Mouse (Mus musculus): Measurements from ENCODE around the gene Patl1. TPM values are rescaled to one million over a fixed set of nuclear protein-coding genes. Genes with fewer than 3 reads are reported as not detected.

Gene Patl1
- polyA plus RNA-seq, 1 experiment from 2014 or later = 9.4 TPM

DNA sequence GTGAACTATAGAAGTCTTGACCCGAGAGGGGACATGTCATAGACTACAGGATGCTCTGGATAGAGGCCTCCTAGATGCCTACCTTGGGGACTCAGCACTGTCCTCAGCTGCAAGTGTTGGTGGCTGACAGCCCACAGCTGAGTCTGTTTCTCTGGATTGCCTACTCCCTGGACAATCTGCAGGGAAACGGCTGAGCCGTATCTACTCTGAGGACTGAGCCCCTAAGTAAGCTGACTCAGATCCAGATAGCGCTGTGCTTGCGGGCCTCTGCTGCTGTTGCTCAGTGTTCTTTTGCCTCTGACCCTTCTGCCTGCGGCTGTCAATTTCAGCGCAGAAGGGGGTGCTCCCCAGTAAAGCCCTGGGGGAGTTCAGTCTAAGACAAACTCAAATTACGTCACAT is 45.6 kb downstream of the Patl1 start:
- ATAC-seq (no peak), DNase-seq (ENCODE audit: low spot score) (no peak)
- H3K4me1 ChIP-seq (ENCODE audit: insufficient read depth, low read depth, low read length) = no peaks in the 10 kb centered on the region
- no peak overlapping the region for H3K4me2 ChIP-seq (replicated peaks; ENCODE audit: low read depth, low read length)
- 78% methylated on average over 8 of the region's 8 CpGs for WGBS
- H3K27ac ChIP-seq (ENCODE audit: low read length) = no peak overlapping the region
- no peak for TF ChIP-seq EP300 (IDR thresholded peaks at IDR 0.05)
- TF ChIP-seq CTCF (IDR thresholded peaks at IDR 0.05) = no peak
- H3K9ac ChIP-seq (replicated peaks; ENCODE audit: low read depth) = no peak overlapping the region
- no peaks in the 10 kb centered on the region for H3K36me3 ChIP-seq (ENCODE audit: insufficient read depth, low read length)
- H3K4me3 ChIP-seq (ENCODE audit: low read depth, low read length) = no peak overlapping the region
- H3K27me3 ChIP-seq (replicated peaks; ENCODE audit: insufficient read depth, low read length) = no peaks in the 10 kb centered on the region
- H3K9me3 ChIP-seq (ENCODE audit: low read length) = no peaks in the 10 kb centered on the region

DNA sequence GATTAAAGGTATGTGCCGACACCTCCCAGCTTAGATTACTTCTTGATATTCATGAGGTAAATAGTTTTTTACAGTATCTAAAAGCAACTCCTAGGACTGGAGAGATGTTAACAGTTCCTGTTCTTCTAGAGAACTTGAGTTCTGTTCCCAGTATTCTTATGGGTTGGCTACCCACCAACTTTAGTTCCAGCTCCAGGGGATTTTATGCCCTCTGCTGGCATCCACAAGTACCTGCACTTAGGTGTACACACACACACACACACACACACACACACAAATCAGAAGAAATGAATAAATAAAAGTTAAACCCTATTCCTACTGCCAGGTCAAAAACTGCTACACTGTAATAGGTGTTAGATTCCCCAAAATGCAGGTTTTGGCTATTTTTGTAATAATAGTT is 52.1 kb downstream of the Patl1 start:
- DNase-seq (ENCODE audit: low spot score) (no peak), ATAC-seq (no peak)
- no peak for TF ChIP-seq EP300 (IDR thresholded peaks at IDR 0.05)
- peak; percentile 45 for TF ChIP-seq CTCF (IDR thresholded peaks at IDR 0.05)
- Histone ChIP-seq H3K36me3 (ENCODE audit: insufficient read depth, low read length) (no peaks in the 10 kb centered on the region), H3K9ac (replicated peaks; ENCODE audit: low read depth) (no peak overlapping the region), H3K4me3 (ENCODE audit: low read depth, low read length) (no peak overlapping the region), H3K9me3 (ENCODE audit: low read length) (no peaks in the 10 kb centered on the region), H3K27me3 (replicated peaks; ENCODE audit: insufficient read depth, low read length) (no peaks in the 10 kb centered on the region), H3K4me2 (replicated peaks; ENCODE audit: low read depth, low read length) (no peak overlapping the region), H3K4me1 (ENCODE audit: insufficient read depth, low read depth, low read length) (peaks cover 11% of the 10 kb centered on the region; the same call in 1 of the 2 replicates), H3K27ac (ENCODE audit: low read length) (no peak overlapping the region)
- 100% methylated on average over 1 of the region's 1 CpGs for WGBS

DNA sequence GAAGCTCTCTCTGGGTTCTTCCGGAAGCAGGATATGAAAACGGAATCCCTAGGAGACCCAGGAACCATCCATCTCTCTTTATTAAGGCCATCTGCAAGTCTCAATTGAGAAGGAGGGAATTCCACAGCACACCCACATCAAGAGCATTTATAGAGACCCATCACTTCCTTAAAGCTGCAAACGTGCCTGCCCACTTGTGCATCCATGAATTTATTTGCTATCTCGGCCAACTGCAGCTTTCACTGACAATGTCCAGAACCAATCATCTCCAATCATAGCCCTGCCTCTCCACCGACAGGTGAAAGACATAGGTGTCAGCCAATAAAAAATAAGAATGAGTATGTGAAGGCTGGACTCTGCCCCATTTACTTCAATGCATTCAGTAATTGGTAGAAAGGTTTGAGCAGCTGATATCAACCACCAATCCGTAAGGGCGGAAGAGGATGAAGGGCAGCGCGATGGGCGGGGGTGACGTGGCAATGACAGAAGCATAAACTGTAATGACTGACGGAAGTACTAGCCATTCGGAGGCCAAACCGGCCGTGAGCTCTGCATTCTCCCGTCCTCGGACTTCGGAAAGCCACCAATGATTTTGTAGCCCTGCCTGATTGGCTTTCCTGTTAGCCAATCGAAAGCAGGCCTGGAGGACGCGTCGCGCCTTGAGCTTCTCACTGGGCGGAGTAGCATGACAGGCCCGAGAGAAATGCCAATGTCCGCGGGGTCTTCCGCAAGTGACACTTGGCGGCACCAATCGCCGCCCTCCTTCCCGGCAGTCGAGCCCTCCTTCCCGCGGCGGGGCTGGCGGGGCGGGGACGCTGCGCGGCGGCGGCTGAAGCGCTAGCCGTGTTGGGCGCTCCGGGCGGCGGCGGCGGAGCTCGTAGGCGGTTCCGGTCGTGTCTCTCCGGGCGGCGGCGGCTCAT is 53.1 kb downstream of the Patl1 start, which contains the start of gene Osbp:
Gene Osbp (plus strand): TSS at position 919 of the 920 bp plus-strand sequence.
- H3K4me1 ChIP-seq (ENCODE audit: insufficient read depth, low read depth, low read length) = peaks cover 11% of the 10 kb centered on the region; the same call in 1 of the 2 replicates
- peak within 1 kb of the TSS; percentile 94 for H3K4me2 ChIP-seq (replicated peaks; ENCODE audit: low read depth, low read length)
- TF ChIP-seq EP300 (IDR thresholded peaks at IDR 0.05) = peak; percentile 80
- no peak for TF ChIP-seq CTCF (IDR thresholded peaks at IDR 0.05)
- no peaks in the 10 kb centered on the region for H3K27me3 ChIP-seq (replicated peaks; ENCODE audit: insufficient read depth, low read length)
- peak; percentile 100 for DNase-seq (ENCODE audit: low spot score)
- no peaks in the 10 kb centered on the region for H3K9me3 ChIP-seq (ENCODE audit: low read length)
- H3K27ac ChIP-seq (ENCODE audit: low read length) = peak within 1 kb of the TSS; percentile 91
- H3K4me3 ChIP-seq (ENCODE audit: low read depth, low read length) = peak within 1 kb of the TSS; percentile 73
- peak within 1 kb of the TSS; percentile 77 for H3K9ac ChIP-seq (replicated peaks; ENCODE audit: low read depth)
- H3K36me3 ChIP-seq (ENCODE audit: insufficient read depth, low read length) = no peaks in the 10 kb centered on the region
- WGBS = under 1% methylated on average over 45 of the region's 59 CpGs
- peak; percentile 96 for ATAC-seq

DNA sequence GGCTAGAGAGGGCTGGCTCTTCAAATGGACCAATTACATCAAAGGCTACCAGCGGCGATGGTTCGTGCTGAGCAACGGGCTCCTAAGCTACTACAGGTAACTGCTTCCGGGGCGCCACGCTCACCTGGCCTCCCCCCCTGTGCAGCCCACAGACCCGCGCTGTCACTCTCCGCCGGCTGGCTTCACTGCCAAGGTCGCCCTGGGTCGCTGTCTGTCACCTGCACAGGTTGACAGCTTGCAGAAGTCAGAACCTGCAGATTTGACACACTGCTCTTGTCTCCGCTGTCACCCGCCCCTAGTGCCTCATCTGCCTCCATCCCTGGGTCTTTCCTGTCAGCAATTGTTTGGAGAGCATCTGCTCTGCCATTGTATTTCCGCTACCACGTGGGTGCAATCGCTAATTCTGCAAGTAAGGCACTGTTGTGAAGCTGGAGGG is 54.0 kb downstream of the Patl1 start:
- WGBS = 0% methylated on average over 15 of the region's 18 CpGs
- Histone ChIP-seq H3K27me3 (replicated peaks; ENCODE audit: insufficient read depth, low read length) (no peaks in the 10 kb centered on the region), H3K4me3 (ENCODE audit: low read depth, low read length) (peak overlapping the region; percentile 73), H3K9ac (replicated peaks; ENCODE audit: low read depth) (peak overlapping the region; percentile 77), H3K4me2 (replicated peaks; ENCODE audit: low read depth, low read length) (peak overlapping the region; percentile 94), H3K27ac (ENCODE audit: low read length) (peak overlapping the region; percentile 91), H3K9me3 (ENCODE audit: low read length) (no peaks in the 10 kb centered on the region), H3K36me3 (ENCODE audit: insufficient read depth, low read length) (peaks cover 7% of the 10 kb centered on the region; the same call in 1 of the 2 replicates), H3K4me1 (ENCODE audit: insufficient read depth, low read depth, low read length) (peaks cover 11% of the 10 kb centered on the region; the same call in 1 of the 2 replicates)
- peak; percentile 68 for DNase-seq (ENCODE audit: low spot score)
- TF ChIP-seq EP300 (IDR thresholded peaks at IDR 0.05) (no peak), CTCF (IDR thresholded peaks at IDR 0.05) (no peak)
- ATAC-seq = no peak

DNA sequence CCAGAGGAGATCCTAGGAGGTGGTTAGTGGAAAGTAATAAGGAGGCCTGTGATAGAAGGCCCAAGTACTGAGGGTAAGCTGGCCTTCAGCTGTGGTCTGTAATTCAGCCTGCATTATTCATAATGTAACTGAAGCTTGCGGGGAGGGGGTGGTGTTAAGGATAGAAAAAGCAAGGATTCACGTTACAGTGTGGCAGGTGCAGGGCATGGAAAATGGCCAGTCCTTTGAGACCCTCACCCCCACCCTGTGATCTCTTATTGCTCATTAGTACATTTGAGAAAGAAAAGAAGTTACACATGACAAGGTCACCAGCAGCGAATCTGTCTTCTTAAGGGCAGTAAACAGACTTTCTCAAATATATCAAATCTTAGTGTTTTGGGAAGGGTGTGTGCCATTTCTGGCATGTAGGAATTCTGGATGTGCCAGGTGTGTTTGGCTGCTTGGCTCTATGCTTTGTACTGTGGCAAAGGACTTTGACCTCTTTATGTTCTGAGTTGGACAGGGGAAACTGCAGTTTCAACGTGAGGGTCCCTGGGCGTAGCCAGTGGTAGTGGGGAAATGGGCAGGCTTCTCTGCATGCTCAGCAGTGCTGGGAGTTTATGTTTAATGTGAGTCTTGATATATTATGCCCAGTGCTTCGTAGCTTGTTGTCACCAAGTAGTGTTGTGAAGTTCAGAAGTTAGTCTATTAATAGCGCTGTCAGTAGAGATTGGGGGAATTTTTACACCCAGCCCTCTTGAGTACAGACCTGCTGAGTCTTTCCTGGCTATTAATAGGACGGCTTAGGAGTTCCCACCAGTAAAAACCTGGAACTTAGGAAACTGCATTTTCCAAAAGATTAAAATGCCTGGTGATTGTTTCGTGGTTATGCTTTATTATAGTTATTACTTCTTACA is 57.2 kb downstream of the Patl1 start:
- no peak overlapping the region for H3K4me2 ChIP-seq (replicated peaks; ENCODE audit: low read depth, low read length)
- DNase-seq (ENCODE audit: low spot score) (no peak), ATAC-seq (no peak)
- H3K4me1 ChIP-seq (ENCODE audit: insufficient read depth, low read depth, low read length) = peaks cover 11% of the 10 kb centered on the region; the same call in 1 of the 2 replicates
- H3K9ac ChIP-seq (replicated peaks; ENCODE audit: low read depth) = no peak overlapping the region
- 78% methylated on average over 9 of the region's 9 CpGs for WGBS
- H3K9me3 ChIP-seq (ENCODE audit: low read length) = no peaks in the 10 kb centered on the region
- no peak overlapping the region for H3K27ac ChIP-seq (ENCODE audit: low read length)
- no peak overlapping the region for H3K4me3 ChIP-seq (ENCODE audit: low read depth, low read length)
- TF ChIP-seq EP300 (IDR thresholded peaks at IDR 0.05) (no peak), CTCF (IDR thresholded peaks at IDR 0.05) (no peak)
- H3K27me3 ChIP-seq (replicated peaks; ENCODE audit: insufficient read depth, low read length) = no peaks in the 10 kb centered on the region
- H3K36me3 ChIP-seq (ENCODE audit: insufficient read depth, low read length) = peaks cover 27% of the 10 kb centered on the region
